ENCODE assay signal across 18 mouse cellular contexts in the genomic region with DNA sequence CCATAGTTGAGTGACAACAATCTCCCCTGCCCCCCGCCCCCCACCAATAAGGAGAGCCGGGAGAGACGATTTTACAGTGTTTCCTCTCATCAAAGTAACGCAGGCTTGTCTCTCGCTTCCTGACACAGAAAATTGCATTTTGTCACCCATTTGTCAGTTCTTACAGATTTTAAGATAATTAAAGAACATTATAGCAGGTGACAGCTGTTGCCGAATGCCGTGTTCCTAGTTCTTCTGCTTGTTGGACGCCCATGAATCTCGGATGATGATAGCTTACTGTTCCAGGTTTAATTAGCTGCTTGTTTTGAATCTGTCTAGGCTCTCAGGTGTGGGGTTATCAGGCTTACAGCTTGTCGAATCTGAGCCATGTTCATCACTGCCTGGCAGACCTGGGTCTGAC.
"Had no signal": no experiment of that assay in that cellular context is flagged by ENCODE, and none has a peak within 500 bp of the region (broad histone marks: within the 10 kb centered on the region; RNA-seq: fewer than 3 reads in every experiment).

No protein-coding gene starts in this region.

- DNase-seq: kidney, adult 2 months; kidney, postnatal 25 days; layer of hippocampus, postnatal 36 days; liver; lung, adult 18-20 months; lung, postnatal 10 days; lung, postnatal 36 days; midbrain, embryonic 14.5 days; thymus, adult 18-20 months; thymus, postnatal 36 days had no signal

- H3K9me3 ChIP-seq: limb, embryonic 10.5 days; limb, embryonic 13.5 days; liver, embryonic 12.5 days; liver, embryonic 15.5 days; lung, embryonic 15.5 days had no signal

- H3K4me3 ChIP-seq: left cerebral cortex, adult 2 months; limb, embryonic 10.5 days; limb, embryonic 13.5 days; liver, embryonic 12.5 days; liver, embryonic 15.5 days; lung, embryonic 15.5 days had no signal

- H3K36me3 ChIP-seq: limb, embryonic 10.5 days; limb, embryonic 13.5 days; liver, embryonic 12.5 days; liver, embryonic 15.5 days; lung, embryonic 15.5 days had no signal

- H3K4me2 ChIP-seq: limb, embryonic 13.5 days; liver, embryonic 12.5 days; liver, embryonic 15.5 days; lung, embryonic 15.5 days; midbrain, embryonic 11.5 days had no signal

- H3K27ac ChIP-seq: kidney, postnatal 0 days; left cerebral cortex, adult 2 months; limb, embryonic 10.5 days; limb, embryonic 13.5 days; liver, embryonic 12.5 days; liver, embryonic 15.5 days; lung, embryonic 15.5 days had no signal

- H3K27me3 ChIP-seq: limb, embryonic 13.5 days; liver, embryonic 12.5 days; liver, embryonic 15.5 days; lung, embryonic 15.5 days had no signal

- ATAC-seq: liver, embryonic 12.5 days had no signal

- H3K4me1 ChIP-seq: limb, embryonic 13.5 days; liver, embryonic 12.5 days; liver, embryonic 15.5 days; lung, embryonic 15.5 days had no signal

- H3K9ac ChIP-seq: limb, embryonic 13.5 days; liver, embryonic 12.5 days; liver, embryonic 15.5 days; lung, embryonic 15.5 days had no signal
